Mouse (Mus musculus): ENCODE results near the gene Gm15319. TPM values are rescaled to one million over a fixed set of nuclear protein-coding genes. Genes with fewer than 3 reads are reported as not detected.
"Not testable (repeated sequence)": the region's sequence is repeated elsewhere in the genome, so short reads cannot be mapped to it uniquely, and the experiment has no call there.

The Gm15319 gene
- 0.06 TPM in 1 of 2 replicates, not detected in the other for polyA plus RNA-seq (2016; fragmentation: Nextera tagmentation; extraction: Ambion mirVana)

DNA sequence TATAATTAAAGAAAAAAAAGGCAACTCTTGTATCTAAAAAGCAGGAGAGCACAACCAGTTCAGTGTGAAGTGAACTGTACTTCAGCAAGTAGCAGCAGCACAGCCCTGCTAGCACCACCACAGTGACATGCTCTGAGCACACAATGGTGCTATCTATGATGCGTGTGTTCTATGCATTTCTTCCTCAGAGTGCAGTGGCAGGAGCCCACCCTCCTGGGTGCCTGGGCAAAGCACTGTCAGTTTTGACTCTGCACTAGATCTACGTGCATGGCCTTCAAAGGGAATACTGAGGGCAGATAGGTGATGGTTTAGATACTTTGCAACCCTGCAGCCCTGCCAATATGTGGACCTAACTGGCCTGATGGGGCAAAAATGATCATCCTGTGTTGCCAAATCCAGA lies at the start of gene Gm15319:
Gene Gm15319, minus strand, starts transcription at position 101 of the 400 bp plus-strand sequence.
- H3K27me3 ChIP-seq (ENCODE audit: insufficient read depth, poor library complexity, severe bottlenecking); DNase-seq (ENCODE audit: low spot score); H3K4me3 ChIP-seq; H3K36me3 ChIP-seq; H3K27ac ChIP-seq; H3K4me1 ChIP-seq (replicated peaks); H3K9me3 ChIP-seq: not testable (repeated sequence)
- WGBS, result no CpG with 5 or more reads among the region's 2 CpGs

DNA sequence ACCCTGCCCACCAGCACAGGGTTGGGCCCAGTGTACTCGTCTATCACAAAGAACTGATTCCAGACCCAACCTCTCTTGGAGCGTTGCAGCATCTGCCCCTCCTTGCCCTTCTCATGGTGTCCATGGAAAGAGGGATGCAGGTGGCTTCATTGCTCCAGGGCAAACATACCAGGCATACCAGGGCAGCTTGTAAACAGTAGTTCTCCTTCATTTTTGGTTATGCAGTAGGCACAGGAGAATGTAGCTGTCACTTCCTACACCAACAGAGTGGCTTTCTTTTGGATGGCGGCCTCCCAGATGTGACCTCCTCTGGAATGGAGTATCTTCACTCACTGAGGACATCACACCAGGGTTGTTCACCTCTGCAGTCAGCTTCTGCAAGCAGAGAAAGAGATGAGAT lies 47.3 kb upstream of the Gm15319 start:
- H3K4me3 ChIP-seq; DNase-seq (ENCODE audit: low spot score); H3K27me3 ChIP-seq (ENCODE audit: insufficient read depth, poor library complexity, severe bottlenecking); H3K36me3 ChIP-seq; H3K9me3 ChIP-seq; H3K4me1 ChIP-seq (replicated peaks); H3K27ac ChIP-seq: not testable (repeated sequence)
- WGBS, result 55% methylated on average over 1 of the region's 3 CpGs

DNA sequence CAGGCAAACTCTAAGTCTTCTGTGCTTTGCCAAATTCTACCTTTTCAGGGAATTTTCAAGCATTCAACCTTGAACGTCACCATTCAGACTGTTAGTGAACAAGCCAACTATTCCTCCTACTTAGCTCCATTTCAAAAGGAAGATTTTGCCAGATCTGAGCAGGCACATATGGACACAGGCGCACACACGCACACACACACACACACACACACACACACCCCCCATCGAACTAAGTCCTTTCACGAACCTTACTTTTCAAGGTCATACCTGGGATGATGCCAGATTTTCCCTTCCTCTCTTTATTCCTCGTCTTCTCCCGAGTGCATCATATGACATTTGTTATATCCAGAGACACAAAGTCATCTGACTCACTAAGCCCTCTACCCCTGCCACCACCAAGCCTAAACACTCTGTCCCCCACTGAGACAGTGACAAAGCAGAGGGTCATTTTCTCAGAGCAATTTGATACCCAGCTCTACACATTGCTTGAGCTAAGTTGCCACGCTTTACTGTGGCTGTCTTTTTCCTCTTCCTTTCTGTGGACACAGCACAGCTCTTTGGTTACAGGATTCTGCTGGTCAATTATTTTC lies 45.5 kb upstream of the Gm15319 start:
- DNase-seq (ENCODE audit: low spot score), result peak; percentile 1
- WGBS, result 90% methylated on average over 8 of the region's 8 CpGs
- H3K4me1 ChIP-seq (replicated peaks); H3K36me3 ChIP-seq; H3K27me3 ChIP-seq (ENCODE audit: insufficient read depth, poor library complexity, severe bottlenecking); H3K27ac ChIP-seq; H3K4me3 ChIP-seq; H3K9me3 ChIP-seq: not testable (repeated sequence)

DNA sequence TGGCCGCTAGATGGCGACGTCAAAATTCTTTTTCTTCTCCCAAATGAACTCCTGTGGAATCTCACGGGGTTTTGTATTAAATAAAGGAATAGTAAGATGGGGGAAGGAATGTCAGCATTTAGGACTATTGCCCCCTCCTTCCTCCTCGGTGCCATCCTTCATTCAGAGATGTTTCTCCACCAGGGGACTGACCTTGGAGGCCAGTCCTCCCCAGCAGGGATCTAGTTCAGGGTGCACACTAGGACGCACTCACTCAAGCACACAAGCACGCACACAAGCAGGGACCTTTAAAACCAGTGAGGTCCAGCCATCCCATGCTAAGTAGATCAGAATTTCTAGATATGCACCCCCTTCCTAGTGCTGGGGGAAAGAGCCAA lies 26.3 kb upstream of the Gm15319 start:
- WGBS, result 29% methylated on average over 6 of the region's 7 CpGs

DNA sequence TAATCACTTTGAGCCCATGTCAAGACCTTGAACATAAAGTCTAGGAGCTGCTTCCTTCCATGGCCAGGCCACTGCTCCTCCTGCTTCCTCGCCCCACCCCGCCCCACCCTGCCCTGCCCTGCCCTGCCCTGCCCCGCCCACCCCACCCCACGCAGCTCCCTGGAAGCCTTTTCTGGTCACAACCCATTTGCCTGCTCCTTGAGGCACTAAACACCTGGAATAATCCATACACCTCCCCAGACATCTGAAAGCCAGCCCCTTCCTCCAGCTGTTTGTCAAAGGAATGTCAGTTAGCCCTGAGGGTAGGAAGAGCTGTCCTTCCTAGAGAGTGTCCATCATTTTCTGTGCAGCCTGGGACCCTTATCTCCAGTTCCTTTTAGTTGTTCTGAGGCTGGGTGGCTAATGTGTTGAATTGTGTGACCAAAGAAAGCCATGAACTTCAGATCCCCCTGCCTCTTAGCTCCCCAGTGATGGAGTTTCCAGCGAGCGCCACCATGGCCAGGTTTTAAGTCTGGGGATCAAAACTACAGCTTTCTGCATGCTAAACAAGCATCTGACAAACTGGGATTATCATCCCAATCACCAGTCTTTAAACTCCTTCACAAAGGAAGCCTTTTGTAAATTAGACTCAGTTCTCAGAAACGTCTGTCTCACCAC lies 25.8 kb upstream of the Gm15319 start:
- not testable (repeated sequence) for H3K27me3 ChIP-seq (ENCODE audit: insufficient read depth, poor library complexity, severe bottlenecking); H3K9me3 ChIP-seq; H3K36me3 ChIP-seq; H3K4me3 ChIP-seq; DNase-seq (ENCODE audit: low spot score); H3K27ac ChIP-seq; H3K4me1 ChIP-seq (replicated peaks)
- WGBS, result 11% methylated on average over 2 of the region's 7 CpGs

More for the DNA sequence above, 26.3 kb upstream of the Gm15319 start:
- not testable (repeated sequence) for H3K4me1 ChIP-seq (replicated peaks); H3K9me3 ChIP-seq; DNase-seq (ENCODE audit: low spot score); H3K4me3 ChIP-seq; H3K36me3 ChIP-seq; H3K27me3 ChIP-seq (ENCODE audit: insufficient read depth, poor library complexity, severe bottlenecking); H3K27ac ChIP-seq

DNA sequence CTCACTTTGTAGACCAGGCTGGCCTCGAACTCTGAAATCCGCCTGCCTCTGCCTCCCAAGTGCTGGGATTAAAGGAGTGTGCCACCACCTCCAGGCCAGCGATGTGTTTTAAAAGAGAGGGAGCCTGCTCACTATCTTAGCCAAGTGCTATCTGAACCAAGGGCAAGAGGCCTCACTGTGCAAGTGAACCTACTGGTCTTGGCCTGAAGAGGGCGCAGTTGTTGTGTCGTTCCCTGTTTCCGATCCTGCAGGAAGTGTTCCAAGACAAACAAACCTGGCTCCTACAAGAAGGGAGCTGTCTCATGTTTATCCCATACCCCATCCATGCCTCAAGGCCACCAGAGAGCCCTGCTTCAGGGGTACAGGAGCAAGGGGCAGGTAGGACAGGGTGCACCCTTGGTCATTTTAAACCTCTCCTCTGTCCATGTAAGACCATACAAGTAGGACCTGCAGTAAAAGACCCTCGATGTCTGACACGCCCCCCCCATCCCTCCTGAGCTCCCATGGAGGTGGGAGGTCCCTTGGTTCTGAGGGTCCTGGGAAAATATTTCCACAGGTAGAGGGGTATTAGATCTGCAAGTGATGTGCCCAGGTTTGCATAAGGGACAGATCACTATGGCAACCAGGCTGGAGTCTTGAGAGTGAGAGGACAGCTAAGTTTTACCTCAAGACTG lies 24.2 kb upstream of the Gm15319 start:
- not testable (repeated sequence) for H3K36me3 ChIP-seq; H3K9me3 ChIP-seq; H3K4me1 ChIP-seq (replicated peaks); DNase-seq (ENCODE audit: low spot score); H3K27ac ChIP-seq; H3K27me3 ChIP-seq (ENCODE audit: insufficient read depth, poor library complexity, severe bottlenecking); H3K4me3 ChIP-seq
- WGBS, result 86% methylated on average over 2 of the region's 8 CpGs

DNA sequence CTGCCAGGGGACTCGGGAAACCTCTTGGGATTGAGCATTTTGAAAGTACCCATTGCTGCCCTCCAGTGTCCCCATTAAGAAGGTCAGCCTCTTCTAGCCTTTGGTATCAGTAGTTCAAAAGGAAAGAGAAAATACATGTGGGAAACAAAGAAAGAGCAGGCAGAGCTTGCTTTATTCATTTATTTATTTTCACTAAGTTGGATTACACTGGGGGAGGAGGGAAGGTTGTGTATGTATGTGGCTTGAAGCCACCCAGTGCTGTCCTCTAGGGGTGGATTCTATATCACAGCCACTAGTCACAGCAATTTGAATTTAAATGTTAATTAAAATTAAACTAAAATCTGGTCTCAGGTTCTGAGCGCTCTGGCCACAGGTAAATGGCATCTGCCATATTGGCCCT lies 22.0 kb upstream of the Gm15319 start:
- not testable (repeated sequence) for H3K4me3 ChIP-seq; H3K9me3 ChIP-seq; H3K27ac ChIP-seq; H3K36me3 ChIP-seq; H3K27me3 ChIP-seq (ENCODE audit: insufficient read depth, poor library complexity, severe bottlenecking); H3K4me1 ChIP-seq (replicated peaks); DNase-seq (ENCODE audit: low spot score)
- whole genome bisulfite sequencing, result 60% methylated on average over 1 of the region's 2 CpGs

DNA sequence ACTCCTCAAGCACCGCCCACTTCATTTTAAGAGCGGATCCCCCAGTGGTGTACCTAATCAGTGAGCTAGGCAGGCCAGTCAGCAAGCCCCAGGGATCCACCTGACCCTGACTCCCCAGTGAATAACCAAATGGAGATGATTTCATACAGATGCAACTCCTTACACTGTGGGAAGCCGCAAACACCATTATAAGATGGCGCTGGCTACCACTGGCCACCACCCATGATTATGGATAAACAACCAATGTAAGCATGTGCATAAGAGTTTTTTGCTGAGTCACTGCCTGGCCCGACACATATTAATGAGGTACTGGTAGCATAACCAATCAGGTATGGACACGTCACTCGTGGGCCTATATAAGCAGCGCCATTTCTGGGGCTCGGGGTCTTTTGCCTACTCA lies 21.1 kb upstream of the Gm15319 start:
- H3K9me3 ChIP-seq; H3K27me3 ChIP-seq (ENCODE audit: insufficient read depth, poor library complexity, severe bottlenecking); H3K4me3 ChIP-seq; DNase-seq (ENCODE audit: low spot score); H3K4me1 ChIP-seq (replicated peaks); H3K27ac ChIP-seq; H3K36me3 ChIP-seq: not testable (repeated sequence)
- WGBS, result 92% methylated on average over 8 of the region's 9 CpGs

DNA sequence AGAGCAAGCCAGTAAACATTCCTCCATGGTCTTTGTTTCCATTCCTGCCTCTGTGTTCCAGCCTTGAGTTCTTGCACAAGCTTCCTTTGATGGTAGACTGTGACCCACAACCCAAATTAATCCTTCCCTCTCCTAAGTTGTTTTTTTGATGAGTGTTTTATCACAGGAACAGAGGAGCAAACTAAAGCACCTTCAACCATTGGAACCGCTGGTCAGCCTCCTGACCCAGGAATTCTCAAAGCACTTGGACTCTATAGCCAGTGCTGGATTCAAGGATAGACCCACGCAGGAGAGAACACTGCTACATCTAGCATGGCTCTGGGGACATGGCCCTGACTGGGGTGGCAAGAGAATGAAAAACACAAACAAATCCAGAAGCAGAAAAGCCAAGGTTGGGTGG lies 19.1 kb upstream of the Gm15319 start:
- not testable (repeated sequence) for H3K27me3 ChIP-seq (ENCODE audit: insufficient read depth, poor library complexity, severe bottlenecking); H3K9me3 ChIP-seq; DNase-seq (ENCODE audit: low spot score); H3K4me3 ChIP-seq; H3K4me1 ChIP-seq (replicated peaks); H3K27ac ChIP-seq; H3K36me3 ChIP-seq
- WGBS, result 73% methylated on average over 2 of the region's 2 CpGs

DNA sequence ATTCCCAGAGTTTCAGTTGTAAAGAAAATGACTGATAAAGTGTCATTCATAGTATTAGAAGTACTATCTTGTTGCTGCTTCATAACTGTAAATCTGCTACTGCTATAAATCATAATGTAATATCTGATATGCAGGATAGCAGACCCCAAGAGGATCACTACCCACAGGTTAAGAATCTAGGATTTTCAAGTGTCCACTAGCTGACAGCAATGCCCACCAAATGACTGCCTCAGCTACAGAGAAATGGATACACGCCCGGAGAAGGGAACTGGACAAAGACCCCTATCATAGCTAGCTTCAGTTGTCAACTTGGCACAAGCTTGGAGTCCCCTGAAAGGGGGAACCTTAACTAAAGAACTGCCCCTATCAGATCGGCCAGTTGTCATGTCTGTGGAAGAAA lies 18.6 kb upstream of the Gm15319 start:
- WGBS, result 90% methylated on average over 2 of the region's 3 CpGs
- not testable (repeated sequence) for DNase-seq (ENCODE audit: low spot score)

DNA sequence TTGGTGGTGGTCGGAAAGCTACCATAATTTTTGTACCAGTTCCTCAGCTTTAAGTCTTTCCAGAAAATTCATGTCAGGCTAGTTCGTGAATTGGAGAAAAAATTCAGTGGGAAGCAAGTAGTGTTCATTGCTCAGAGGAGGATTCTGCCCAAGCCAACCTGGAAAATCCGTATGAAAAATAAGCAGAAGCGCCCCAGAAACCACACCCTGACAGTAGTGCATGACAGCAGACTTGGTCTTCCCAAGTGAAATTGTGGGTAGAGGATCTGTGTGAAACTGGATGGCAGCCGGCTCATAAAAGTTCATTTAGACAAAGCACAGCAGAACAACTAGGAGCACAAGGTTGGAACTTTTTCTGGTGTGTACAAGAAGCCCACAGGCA lies 18.2 kb upstream of the Gm15319 start:
- H3K36me3 ChIP-seq; H3K27me3 ChIP-seq (ENCODE audit: insufficient read depth, poor library complexity, severe bottlenecking); DNase-seq (ENCODE audit: low spot score); H3K4me1 ChIP-seq (replicated peaks); H3K4me3 ChIP-seq; H3K9me3 ChIP-seq; H3K27ac ChIP-seq: not testable (repeated sequence)
- 95% methylated on average over 1 of the region's 5 CpGs for WGBS

More for the DNA sequence above, 18.6 kb upstream of the Gm15319 start:
- not testable (repeated sequence) for H3K9me3 ChIP-seq; H3K4me3 ChIP-seq; H3K27me3 ChIP-seq (ENCODE audit: insufficient read depth, poor library complexity, severe bottlenecking); H3K27ac ChIP-seq; H3K36me3 ChIP-seq; H3K4me1 ChIP-seq (replicated peaks)

DNA sequence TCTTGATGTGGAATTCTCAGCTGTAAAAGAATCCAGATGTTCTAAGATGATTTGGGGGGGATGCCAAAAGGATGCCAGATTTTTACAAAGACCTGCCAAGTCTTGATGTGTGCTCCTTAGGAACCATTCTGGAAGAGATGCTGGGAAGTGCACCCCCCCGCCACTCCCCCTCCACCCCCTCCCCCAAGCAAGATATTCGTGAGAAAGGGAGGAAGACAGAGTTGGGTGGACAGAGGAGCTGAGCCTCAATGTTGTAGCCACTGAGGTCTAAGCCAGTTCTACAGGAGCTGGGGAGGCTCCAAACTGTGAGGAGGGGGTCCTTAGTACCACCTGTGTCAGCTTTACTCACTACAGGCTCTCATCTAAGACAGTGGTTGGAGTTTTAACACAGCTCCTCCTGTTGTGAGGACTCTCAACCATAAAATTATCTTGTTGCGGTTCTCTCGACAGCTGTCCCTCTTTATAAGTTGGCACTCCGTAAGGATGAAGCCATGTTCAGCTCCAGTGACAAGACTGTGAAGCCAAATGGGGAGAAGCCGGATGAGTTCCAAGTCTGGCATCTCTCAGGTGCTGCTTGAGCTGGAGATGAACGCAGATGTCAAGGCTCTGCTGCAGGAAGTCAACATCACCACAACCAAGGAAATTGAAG lies 17.7 kb upstream of the Gm15319 start:
- not testable (repeated sequence) for H3K27ac ChIP-seq; H3K4me1 ChIP-seq (replicated peaks); H3K27me3 ChIP-seq (ENCODE audit: insufficient read depth, poor library complexity, severe bottlenecking); H3K4me3 ChIP-seq; H3K36me3 ChIP-seq; H3K9me3 ChIP-seq; DNase-seq (ENCODE audit: low spot score)
- whole genome bisulfite sequencing, result 89% methylated on average over 7 of the region's 7 CpGs

DNA sequence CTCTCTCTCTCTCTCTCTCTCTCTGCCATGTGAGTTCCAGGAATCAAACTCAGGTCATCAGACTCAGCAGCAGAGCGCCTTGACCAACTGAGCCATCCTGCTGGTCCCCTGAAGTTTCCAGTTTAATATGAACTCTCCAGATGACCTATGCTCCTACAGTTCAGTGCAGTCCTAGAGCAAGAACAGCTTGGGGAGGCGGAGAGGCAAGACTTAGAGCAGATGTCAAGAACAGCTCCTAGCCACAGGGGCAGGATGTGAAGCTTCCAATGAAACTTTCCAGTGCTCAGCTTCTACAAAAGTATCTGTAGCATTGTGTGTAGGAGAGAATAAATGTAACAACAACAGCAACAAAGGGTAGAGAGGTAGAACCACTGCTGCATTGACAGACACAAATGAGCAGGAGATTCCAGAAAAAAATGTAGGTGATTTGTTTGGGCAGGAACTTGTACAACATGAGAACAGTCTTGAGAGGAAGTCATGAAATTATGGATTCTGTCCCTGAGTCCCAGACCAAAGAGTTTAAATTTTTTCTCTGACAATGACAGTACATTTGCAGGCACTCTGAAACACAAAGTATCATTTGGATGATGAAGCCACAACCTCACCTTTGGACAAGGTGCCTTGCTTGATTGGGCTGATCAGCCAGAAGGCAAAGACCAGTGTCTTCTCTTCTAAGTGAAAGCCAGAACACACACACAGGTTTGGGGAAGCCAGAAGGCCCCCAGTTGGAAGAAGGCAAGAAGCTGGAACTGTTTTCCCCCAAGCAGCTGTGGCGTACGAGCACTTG lies 16.8 kb upstream of the Gm15319 start:
- H3K4me1 ChIP-seq (replicated peaks); H3K4me3 ChIP-seq; DNase-seq (ENCODE audit: low spot score); H3K27me3 ChIP-seq (ENCODE audit: insufficient read depth, poor library complexity, severe bottlenecking); H3K27ac ChIP-seq; H3K9me3 ChIP-seq; H3K36me3 ChIP-seq: not testable (repeated sequence)
- 100% methylated on average over 1 of the region's 4 CpGs for WGBS

Data from hindbrain, embryonic 10.5 days (tissue).